Mouse (Mus musculus): Measurements from ENCODE around the gene H2al2c.
"Not testable (repeated sequence)": the region's sequence is repeated elsewhere in the genome, so short reads cannot be mapped to it uniquely, and the experiment has no call there.

Gene H2al2c

GRCm38 (mm10) chrY:2598799-2599198, at the start of gene H2al2c:
H2al2c (plus strand) TSS chrY:2599099.
- DNase-seq (ENCODE audit: low read depth): not testable (repeated sequence)

All from NIH3T3 (cell line).